ENCODE assay signal across 16 mouse cellular contexts in the genomic region with DNA sequence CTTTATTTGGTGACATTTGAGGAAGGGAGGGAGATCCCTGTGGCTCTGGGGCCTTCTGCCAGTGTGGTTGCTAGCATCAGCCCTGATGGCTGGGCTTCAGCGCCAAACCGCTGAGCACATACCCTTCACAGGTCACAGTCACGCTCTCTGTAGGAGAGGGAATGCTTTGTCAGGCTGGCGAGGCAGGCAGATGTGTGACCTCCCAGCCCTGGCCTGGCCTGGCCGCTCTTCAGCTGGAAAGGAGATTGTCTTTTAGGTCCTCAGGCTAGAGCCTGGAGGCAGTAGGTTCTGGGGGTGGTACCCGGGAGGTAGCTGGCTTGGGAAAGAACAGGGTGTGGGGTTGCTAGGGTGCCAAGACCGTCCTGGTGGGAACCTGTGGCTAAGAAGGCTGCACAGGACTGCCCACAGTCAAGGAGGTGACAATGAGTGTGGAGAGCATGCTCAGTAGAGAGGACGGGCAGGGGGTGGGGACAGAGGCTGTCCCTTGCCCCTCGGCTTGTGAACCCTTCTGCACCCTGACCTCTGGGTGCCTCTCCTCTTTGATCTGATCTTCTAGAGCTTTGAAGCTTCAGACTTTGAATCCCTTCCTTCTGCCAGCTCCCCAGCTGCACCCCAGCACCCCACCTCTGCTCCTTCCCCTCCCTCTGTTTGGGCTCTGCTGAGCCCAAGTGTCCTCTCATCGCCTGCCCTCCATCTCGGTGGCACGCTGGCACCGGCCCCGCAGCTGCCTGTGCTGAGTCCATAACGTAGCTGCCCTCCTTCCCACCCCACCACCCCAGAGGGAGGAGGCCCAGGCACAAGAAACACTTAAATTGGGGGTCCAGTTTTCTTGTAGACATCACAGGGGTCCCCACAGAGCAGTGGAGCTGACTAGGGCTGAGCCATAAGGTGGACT. TPM values are rescaled to one million over a fixed set of nuclear protein-coding genes. Genes with fewer than 3 reads are reported as not detected.
DNase-seq lines count a peak whose midpoint lies in the region; ATAC-seq and TF ChIP-seq lines count a peak whose summit lies in the region.
"Had no signal": no experiment of that assay in that cellular context is flagged by ENCODE, and none has a peak within 500 bp of the region (broad histone marks: within the 10 kb centered on the region; RNA-seq: fewer than 3 reads in every experiment).

No protein-coding gene starts in this region.

- no peak overlapping the region for H3K27ac ChIP-seq in kidney, embryonic 16.5 days (ENCODE audit: low read length)
- no peak overlapping the region for H3K27ac ChIP-seq in heart, embryonic 11.5 days (ENCODE audit: low read depth, low read length)
- H3K27ac ChIP-seq in left cerebral cortex, adult 2 months = no peak overlapping the region
- H3K27ac ChIP-seq: limb, embryonic 10.5 days; lung, embryonic 15.5 days had no signal

- no peak for ATAC-seq in kidney, embryonic 16.5 days (ENCODE audit: low FRiP score, low TSS enrichment)
- no peak for ATAC-seq in heart, embryonic 11.5 days (replicated peaks; ENCODE audit: insufficient number of reproducible peaks, low FRiP score, low TSS enrichment)
- ATAC-seq: activated CD4-positive, CD25-positive, alpha-beta regulatory T cell, adult 4 months; inflammation-experienced regulatory T-cells, adult 6 months had no signal

- H3K36me3 ChIP-seq in kidney, embryonic 16.5 days (ENCODE audit: insufficient read depth, low read length) = no peaks in the 10 kb centered on the region
- no peaks in the 10 kb centered on the region for H3K36me3 ChIP-seq in heart, embryonic 11.5 days (ENCODE audit: control insufficient read depth, insufficient read depth, low read length)
- H3K36me3 ChIP-seq: lung, embryonic 15.5 days had no signal

- H3K27me3 ChIP-seq in kidney, embryonic 16.5 days (ENCODE audit: insufficient read depth, low read length) = no peaks in the 10 kb centered on the region
- H3K27me3 ChIP-seq in heart, embryonic 11.5 days (ENCODE audit: control insufficient read depth, insufficient read depth, low read length) = 0 out of 2 replicates have a peak, but pooled peaks cover 2% of the 10 kb centered on the region
- H3K27me3 ChIP-seq: lung, embryonic 15.5 days had no signal

- H3K9ac ChIP-seq in kidney, embryonic 16.5 days (replicated peaks; ENCODE audit: low read length) = no peak overlapping the region
- 0 out of 2 replicates have a peak overlapping the region, but pooled peaks have one; percentile 6 for H3K9ac ChIP-seq in heart, embryonic 11.5 days (ENCODE audit: low read depth, low read length)
- H3K9ac ChIP-seq: lung, embryonic 15.5 days had no signal

- H3K9me3 ChIP-seq in kidney, embryonic 16.5 days (ENCODE audit: low read length) = no peaks in the 10 kb centered on the region
- no peaks in the 10 kb centered on the region for H3K9me3 ChIP-seq in heart, embryonic 11.5 days (replicated peaks; ENCODE audit: control insufficient read depth, low read length)
- H3K9me3 ChIP-seq: limb, embryonic 10.5 days; lung, embryonic 15.5 days had no signal

- no peak overlapping the region for H3K4me2 ChIP-seq in kidney, embryonic 16.5 days (replicated peaks; ENCODE audit: low read depth, low read length)
- no peak overlapping the region for H3K4me2 ChIP-seq in heart, embryonic 11.5 days
- H3K4me2 ChIP-seq: lung, embryonic 15.5 days; midbrain, embryonic 11.5 days had no signal

- 54% methylated on average over 15 of the region's 15 CpGs for WGBS in kidney, embryonic 16.5 days
- 53% methylated on average over 15 of the region's 15 CpGs for WGBS in heart, embryonic 11.5 days (ENCODE audit: insufficient replicate concordance)

- no peak for TF ChIP-seq CTCF in left cerebral cortex, adult 2 months (IDR thresholded peaks at IDR 0.05)

- DNase-seq in kidney, adult 9 months = peak; percentile 47
- peak; percentile 38 for DNase-seq in thymus, postnatal 14 days
- no peak for DNase-seq in thymus, postnatal 4 days
- DNase-seq in lung, postnatal 36 days = peak; percentile 50
- DNase-seq in right cerebral cortex, postnatal 10 days (ENCODE audit: low spot score in 2 of 2) = no peak
- no peak for DNase-seq in left cerebral cortex, adult 2 months (ENCODE audit: extremely low spot score in 1 of 2, low spot score in 2 of 2)
- DNase-seq: cerebellum, adult 11-12 months; kidney, postnatal 25 days; layer of hippocampus, postnatal 36 days had no signal

- H3K4me1 ChIP-seq in kidney, embryonic 16.5 days (ENCODE audit: insufficient read depth, low read length) = peaks cover 20% of the 10 kb centered on the region
- H3K4me1 ChIP-seq in heart, embryonic 11.5 days (ENCODE audit: control insufficient read depth, insufficient read depth, low read length) = peaks cover 62% of the 10 kb centered on the region

- H3K4me3 ChIP-seq in kidney, embryonic 16.5 days (ENCODE audit: low read length) = no peak overlapping the region
- H3K4me3 ChIP-seq in heart, embryonic 11.5 days (ENCODE audit: low read depth, low read length) = no peak overlapping the region
- H3K4me3 ChIP-seq in left cerebral cortex, adult 2 months = no peak overlapping the region
- H3K4me3 ChIP-seq: limb, embryonic 10.5 days; lung, embryonic 15.5 days had no signal

- intact Hi-C loops in left cerebral cortex, adult 2 months (cut with DNase I) = no loop called here

RNA-seq across cellular contexts. Expression of a gene that starts 30.2 kb away (rescaled TPM):
- 24.8 and 27.9 TPM in 2 replicates for polyA plus RNA-seq in kidney, embryonic 16.5 days (2015; fragmentation: Nextera tagmentation; extraction: Ambion mirVana)
- 19.4 and 20.2 TPM in 2 replicates for polyA plus RNA-seq in heart, embryonic 11.5 days (2014; fragmentation: Nextera tagmentation; extraction: Ambion mirVana)
- total RNA-seq in left cerebral cortex, adult 2 months (2021) = 10 to 100 TPM; 22.3 to 22.9 TPM

Comparison
In these comparisons a context has a peak if more than half of its experiments do, and no peak if none do; other contexts are left out.
1. DNase-seq: peak in kidney, adult 9 months (single experiment), thymus, postnatal 14 days (single experiment) and lung, postnatal 36 days (single experiment); none in thymus, postnatal 4 days (single experiment), right cerebral cortex, postnatal 10 days (0 of 2) and left cerebral cortex, adult 2 months (0 of 2).